Mouse (Mus musculus) hindbrain, embryonic 15.5 days (tissue): ENCODE measurements around the gene Ift43. TPM values are rescaled to one million over a fixed set of nuclear protein-coding genes. Genes with fewer than 3 reads are reported as not detected.
A peak's percentile ranks its signal among the peaks of the same experiment; 100 is the strongest.

Experiments
- ATAC-seq: fragments of 200-750 bp; cut with Nextera tagmentation; 2 replicates; pipeline ENCODE4 v1.8.0; 2017; ENCODE audit warnings: low read depth, moderate number of reproducible peaks, moderate TSS enrichment; ENCODE audit not compliant: low FRiP score
- H3K27ac ChIP-seq: fragments of 300-500 bp; sonication (generic); replicated peaks from 2 replicates; pipeline ENCODE4 v1.5.1; 2015; ENCODE audit warnings: mild to moderate bottlenecking, inconsistent platforms
- H3K27me3 ChIP-seq: fragments of 300-500 bp; sonication (generic); 2 replicates; pipeline ENCODE4 v1.6.1; 2015; ENCODE audit warnings: control low read depth, inconsistent platforms
- H3K36me3 ChIP-seq: fragments of 300-500 bp; sonication (generic); 2 replicates; pipeline ENCODE4 v1.6.1; 2015; ENCODE audit warnings: control low read depth, inconsistent platforms
- H3K4me1 ChIP-seq: fragments of 300-500 bp; sonication (generic); replicated peaks from 2 replicates; pipeline ENCODE4 v1.6.1; 2015; ENCODE audit warnings: control low read depth, inconsistent platforms
- H3K4me2 ChIP-seq: fragments of 300-500 bp; sonication (generic); 2 replicates; pipeline ENCODE4 v1.6.1; 2015; ENCODE audit warnings: moderate library complexity, mild to moderate bottlenecking, inconsistent platforms
- H3K4me3 ChIP-seq: fragments of 300-500 bp; sonication (generic); 2 replicates; pipeline ENCODE4 v1.5.1; 2015; ENCODE audit warnings: mild to moderate bottlenecking, inconsistent platforms
- H3K9ac ChIP-seq: fragments of 300-500 bp; sonication (generic); 2 replicates; pipeline ENCODE4 v1.6.1; 2015; ENCODE audit warnings: inconsistent platforms
- H3K9me3 ChIP-seq: fragments of 300-500 bp; sonication (generic); 2 replicates; pipeline ENCODE4 v1.6.1; 2016; ENCODE audit warnings: control low read depth, inconsistent platforms
- WGBS: fragments of 180-500 bp; shearing (Covaris S2); methylation state at CpG from one replicate; pipeline ENCODE4 v1.1.7; 2015; 5-methylcytosine and 5-hydroxymethylcytosine counted together
- polyA plus RNA-seq: library from polyadenylated mRNA; unstranded; fragments of >200 nt; fragmentation: Nextera tagmentation; extraction: Ambion mirVana; gene quantifications from 2 replicates; pipeline ENCODE4 v1.2.1, GENCODE M21; 2015

Ift43 gene
- 42.7 and 45.8 TPM in 2 replicates for polyA plus RNA-seq

- Histone ChIP-seq H3K9me3 (no peaks in the 10 kb centered on the region), H3K4me3 (peak within 1 kb of the TSS; percentile 76), H3K36me3 (no peaks in the 10 kb centered on the region), H3K9ac (peak within 1 kb of the TSS; percentile 58), H3K27me3 (0 out of 2 replicates have a peak, but pooled peaks cover 4% of the 10 kb centered on the region), H3K4me1 (peaks cover 21% of the 10 kb centered on the region), H3K4me2 (peak within 1 kb of the TSS; percentile 81), H3K27ac (peak within 1 kb of the TSS; percentile 73)
- ATAC-seq, result peak; percentile 77
- WGBS, result under 1% methylated on average over 35 of the region's 35 CpGs
Measured at GRCm38 (mm10) chr12:86082481-86083012, at the start of gene Ift43. Ift43 (plus strand) TSS chr12:86082541.

DNA sequence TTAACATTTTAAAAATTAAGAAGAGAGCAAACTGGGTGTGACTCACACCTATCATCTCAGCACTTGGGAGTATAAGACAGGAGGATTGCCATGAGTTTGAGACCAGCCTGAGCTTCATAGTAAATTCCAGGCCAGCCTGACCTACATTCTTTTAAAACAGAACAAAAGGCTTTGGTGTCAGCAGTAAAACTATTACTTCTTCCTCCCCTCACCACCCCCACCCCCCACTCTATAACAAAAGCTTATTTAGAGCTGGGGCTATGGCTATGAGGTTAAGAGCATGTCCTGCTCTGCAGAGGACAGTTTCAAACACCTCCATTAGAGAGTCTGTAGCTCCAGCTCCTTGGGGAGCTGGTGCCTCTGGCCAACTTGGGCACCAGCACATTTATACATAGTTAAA, 46.8 kb upstream of the Ift43 start:
- ATAC-seq, result no peak
- peaks cover 16% of the 10 kb centered on the region for H3K4me1 ChIP-seq
- H3K36me3 ChIP-seq, result no peaks in the 10 kb centered on the region
- H3K27me3 ChIP-seq, result no peaks in the 10 kb centered on the region
- H3K9ac ChIP-seq, result no peak overlapping the region
- H3K27ac ChIP-seq, result no peak overlapping the region
- no peak overlapping the region for H3K4me3 ChIP-seq
- no peaks in the 10 kb centered on the region for H3K9me3 ChIP-seq
- no peak overlapping the region for H3K4me2 ChIP-seq

DNA sequence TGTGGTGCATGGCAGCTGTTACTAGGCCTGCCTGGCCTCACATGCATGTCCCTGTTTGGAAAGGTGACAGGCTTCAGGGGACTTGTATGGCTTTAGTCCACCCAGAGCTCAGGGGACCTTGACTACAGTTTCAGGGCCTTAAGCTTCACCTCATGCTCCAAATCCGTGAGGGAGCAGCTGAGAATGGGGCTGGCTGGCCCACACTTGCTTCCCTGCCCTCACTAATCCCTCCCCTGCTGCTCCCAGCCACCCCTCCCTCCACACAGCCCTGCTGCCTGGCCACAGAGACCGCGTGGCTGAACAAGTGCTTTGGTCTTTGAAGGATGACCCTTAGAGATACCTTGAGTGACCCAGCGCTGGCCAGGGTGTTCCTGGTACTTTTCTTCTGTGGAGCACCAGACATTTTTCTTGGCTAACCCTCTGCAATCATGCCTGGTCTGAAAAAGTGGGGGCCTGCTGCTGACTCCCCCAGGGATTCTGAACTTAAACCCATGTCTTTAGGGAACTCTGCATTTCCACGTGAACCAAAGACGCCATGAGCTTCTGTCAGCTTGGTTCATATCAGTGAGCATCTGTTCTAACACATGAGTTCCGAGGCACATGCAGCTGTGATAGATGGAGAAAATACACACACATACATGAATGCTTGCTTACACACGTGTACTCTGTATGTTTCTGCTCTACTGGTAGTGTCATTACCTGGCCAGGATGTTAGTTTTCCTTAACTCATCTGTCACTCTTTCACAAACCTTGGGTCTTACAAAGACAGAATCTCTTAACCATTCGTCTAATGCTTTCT, 45.8 kb upstream of the Ift43 start:
- H3K9me3 ChIP-seq, result no peaks in the 10 kb centered on the region
- H3K4me1 ChIP-seq, result peaks cover 16% of the 10 kb centered on the region
- 0 out of 2 replicates have a peak, but pooled peaks have one; percentile 27 for ATAC-seq
- no peak overlapping the region for H3K27ac ChIP-seq
- no peak overlapping the region for H3K9ac ChIP-seq
- H3K4me3 ChIP-seq, result no peak overlapping the region
- no peak overlapping the region for H3K4me2 ChIP-seq
- no peaks in the 10 kb centered on the region for H3K36me3 ChIP-seq
- WGBS, result 46% methylated on average over 9 of the region's 9 CpGs
- no peaks in the 10 kb centered on the region for H3K27me3 ChIP-seq

- no peak overlapping the region for H3K4me3 ChIP-seq
- 32% methylated on average over 12 of the region's 12 CpGs for WGBS
- H3K9ac ChIP-seq, result no peak overlapping the region
- no peaks in the 10 kb centered on the region for H3K9me3 ChIP-seq
- no peak overlapping the region for H3K4me2 ChIP-seq
- H3K27ac ChIP-seq, result no peak overlapping the region
- H3K27me3 ChIP-seq, result no peaks in the 10 kb centered on the region
- H3K4me1 ChIP-seq, result peaks cover 16% of the 10 kb centered on the region
- H3K36me3 ChIP-seq, result no peaks in the 10 kb centered on the region
- peak; percentile 65; the same call in 1 of the 2 replicates for ATAC-seq
Measured at GRCm38 (mm10) chr12:86037235-86037921, 45.0 kb upstream of the Ift43 start.

GRCm38 (mm10) chr12:86039078-86039477, 43.3 kb upstream of the Ift43 start:
- Histone ChIP-seq H3K27me3 (no peaks in the 10 kb centered on the region), H3K4me1 (peaks cover 16% of the 10 kb centered on the region), H3K4me2 (no peak overlapping the region), H3K36me3 (0 out of 2 replicates have a peak, but pooled peaks cover 7% of the 10 kb centered on the region), H3K4me3 (no peak overlapping the region), H3K9ac (no peak overlapping the region), H3K9me3 (0 out of 2 replicates have a peak, but pooled peaks cover 2% of the 10 kb centered on the region), H3K27ac (no peak overlapping the region)
- 84% methylated on average over 5 of the region's 5 CpGs for WGBS
- no peak for ATAC-seq

DNA sequence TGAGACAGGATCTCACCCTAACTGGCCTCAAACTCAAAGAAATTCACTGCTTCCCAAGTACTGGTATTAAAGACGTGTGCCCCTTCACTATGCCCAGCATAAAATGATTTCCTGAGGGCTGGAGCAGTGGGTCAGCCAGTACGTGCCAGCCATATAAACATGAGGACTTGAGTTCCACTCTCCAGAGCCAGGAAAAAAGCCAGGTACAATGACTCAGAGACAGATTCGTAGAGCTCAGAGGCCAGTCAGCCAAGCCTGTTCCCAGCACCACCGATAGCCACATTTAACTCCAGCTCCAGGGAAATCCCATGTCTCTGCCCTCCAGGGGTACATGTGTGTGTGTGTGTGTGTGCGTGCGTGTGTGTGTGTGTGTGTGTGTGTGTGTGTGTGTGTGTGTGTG, 42.6 kb upstream of the Ift43 start:
- no peak overlapping the region for H3K4me3 ChIP-seq
- H3K27me3 ChIP-seq, result no peaks in the 10 kb centered on the region
- H3K9me3 ChIP-seq, result 0 out of 2 replicates have a peak, but pooled peaks cover 2% of the 10 kb centered on the region
- peaks cover 16% of the 10 kb centered on the region for H3K4me1 ChIP-seq
- ATAC-seq, result no peak
- H3K36me3 ChIP-seq, result 0 out of 2 replicates have a peak, but pooled peaks cover 7% of the 10 kb centered on the region
- WGBS, result 91% methylated on average over 6 of the region's 6 CpGs
- H3K9ac ChIP-seq, result no peak overlapping the region
- no peak overlapping the region for H3K4me2 ChIP-seq
- H3K27ac ChIP-seq, result no peak overlapping the region

DNA sequence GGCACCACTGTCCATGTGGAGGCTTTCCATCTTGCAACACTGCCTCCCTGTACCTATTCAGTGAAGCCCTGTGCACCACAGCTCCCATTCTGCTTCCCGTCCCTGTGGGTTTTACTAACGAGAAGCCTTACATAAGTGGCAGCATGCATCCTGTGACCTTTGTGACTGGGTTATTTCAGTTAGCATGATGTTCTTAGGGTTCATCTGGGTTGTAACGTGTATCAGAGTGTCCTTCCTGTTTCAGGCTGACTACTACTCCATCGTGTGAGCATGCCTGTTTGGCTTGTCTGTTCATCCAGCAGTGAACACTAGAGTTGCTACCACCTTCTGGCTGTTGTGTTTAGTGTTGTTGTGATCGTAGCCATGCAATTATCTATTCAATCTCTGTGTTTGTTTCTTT, 36.2 kb upstream of the Ift43 start:
- Histone ChIP-seq H3K27me3 (no peaks in the 10 kb centered on the region), H3K36me3 (0 out of 2 replicates have a peak, but pooled peaks cover 7% of the 10 kb centered on the region), H3K9me3 (0 out of 2 replicates have a peak, but pooled peaks cover 2% of the 10 kb centered on the region), H3K4me1 (no peaks in the 10 kb centered on the region), H3K27ac (no peak overlapping the region), H3K4me3 (no peak overlapping the region), H3K4me2 (no peak overlapping the region), H3K9ac (no peak overlapping the region)
- ATAC-seq, result no peak
- WGBS, result 82% methylated on average over 5 of the region's 5 CpGs

- Histone ChIP-seq H3K9me3 (0 out of 2 replicates have a peak, but pooled peaks cover 2% of the 10 kb centered on the region), H3K4me3 (no peak overlapping the region), H3K27me3 (no peaks in the 10 kb centered on the region), H3K4me1 (no peaks in the 10 kb centered on the region), H3K36me3 (0 out of 2 replicates have a peak, but pooled peaks cover 7% of the 10 kb centered on the region), H3K9ac (no peak overlapping the region), H3K4me2 (no peak overlapping the region), H3K27ac (no peak overlapping the region)
- WGBS, result 98% methylated on average over 2 of the region's 2 CpGs
- no peak for ATAC-seq
Measured at GRCm38 (mm10) chr12:86046776-86047175, 35.6 kb upstream of the Ift43 start.

- Histone ChIP-seq H3K9me3 (0 out of 2 replicates have a peak, but pooled peaks cover 2% of the 10 kb centered on the region), H3K36me3 (0 out of 2 replicates have a peak, but pooled peaks cover 7% of the 10 kb centered on the region), H3K4me2 (no peak overlapping the region), H3K27ac (no peak overlapping the region), H3K9ac (no peak overlapping the region), H3K4me3 (no peak overlapping the region), H3K27me3 (no peaks in the 10 kb centered on the region), H3K4me1 (no peaks in the 10 kb centered on the region)
- WGBS, result 83% methylated on average over 8 of the region's 8 CpGs
- ATAC-seq, result no peak
Measured at GRCm38 (mm10) chr12:86047376-86047775, 35.0 kb upstream of the Ift43 start.

DNA sequence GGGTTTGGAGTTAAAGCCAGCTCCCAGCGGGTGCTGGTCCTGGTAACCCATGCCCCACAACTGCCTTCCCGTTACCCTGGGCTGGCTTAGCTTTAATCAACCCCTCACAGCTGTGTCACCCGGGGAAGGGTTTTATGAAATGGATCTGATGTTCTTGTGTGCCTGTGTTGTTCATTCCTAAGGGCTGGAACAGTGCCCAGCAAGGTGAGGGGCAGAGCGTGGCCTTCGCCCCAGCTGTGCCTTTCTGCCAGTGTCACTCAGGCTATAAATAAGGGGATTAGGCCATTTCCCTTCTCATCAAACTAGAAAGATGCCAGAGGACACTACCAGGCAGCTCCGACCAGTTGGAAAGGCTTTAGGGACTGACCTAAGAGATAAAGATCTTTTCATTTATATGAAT, 32.5 kb upstream of the Ift43 start:
- no peaks in the 10 kb centered on the region for H3K9me3 ChIP-seq
- no peak for ATAC-seq
- no peak overlapping the region for H3K27ac ChIP-seq
- no peak overlapping the region for H3K9ac ChIP-seq
- no peak overlapping the region for H3K4me2 ChIP-seq
- H3K36me3 ChIP-seq, result no peaks in the 10 kb centered on the region
- no peaks in the 10 kb centered on the region for H3K4me1 ChIP-seq
- no peaks in the 10 kb centered on the region for H3K27me3 ChIP-seq
- WGBS, result 84% methylated on average over 6 of the region's 6 CpGs
- no peak overlapping the region for H3K4me3 ChIP-seq

GRCm38 (mm10) chr12:86051477-86051876, 30.9 kb upstream of the Ift43 start:
- H3K9me3 ChIP-seq, result no peaks in the 10 kb centered on the region
- no peak overlapping the region for H3K9ac ChIP-seq
- H3K36me3 ChIP-seq, result no peaks in the 10 kb centered on the region
- no peak overlapping the region for H3K4me3 ChIP-seq
- no peak overlapping the region for H3K27ac ChIP-seq
- no peaks in the 10 kb centered on the region for H3K4me1 ChIP-seq
- WGBS, result 93% methylated on average over 5 of the region's 5 CpGs
- no peaks in the 10 kb centered on the region for H3K27me3 ChIP-seq
- no peak for ATAC-seq
- no peak overlapping the region for H3K4me2 ChIP-seq

- Histone ChIP-seq H3K27ac (no peak overlapping the region), H3K4me1 (no peaks in the 10 kb centered on the region), H3K9me3 (no peaks in the 10 kb centered on the region), H3K4me2 (no peak overlapping the region), H3K4me3 (no peak overlapping the region), H3K9ac (no peak overlapping the region), H3K36me3 (no peaks in the 10 kb centered on the region), H3K27me3 (no peaks in the 10 kb centered on the region)
- no peak for ATAC-seq
- WGBS, result 91% methylated on average over 2 of the region's 2 CpGs
Measured at GRCm38 (mm10) chr12:86055306-86055705, 27.0 kb upstream of the Ift43 start.
